Mouse (Mus musculus) left cerebral cortex, postnatal 10 days (tissue): ENCODE data around the gene Cryaa. TPM values are rescaled to one million over a fixed set of nuclear protein-coding genes. Genes with fewer than 3 reads are reported as not detected.
A peak's percentile ranks its signal among the peaks of the same experiment; 100 is the strongest.

Source experiments
- DNase-seq, 2 experiments: peaks; one replicate each; pipeline ENCODE4 v3.0.0; 2021 to 2022; ENCODE audit warnings: low spot score in 2 of 2, mixed read lengths in 1 of 2; ENCODE audit errors: extremely low spot score in 1 of 2
- intact Hi-C: fragments of 180-260 bp; cut with DNase I; formaldehyde crosslinking; loops from one replicate; pipeline ENCODE4 v1.15.1; 2025
- total RNA-seq, 2 experiments: library from RNA; stranded (reverse); gene quantifications; 2 replicates each; pipeline ENCODE4 v1.2.3; 2021

Cryaa gene
- total RNA-seq, 2 experiments from 2014 or later: 0.85 to 1.2 TPM

- DNase-seq: no peak
- intact Hi-C loops: no loop called here
These were observed 20.2 kb upstream of the Cryaa start for GRCm38 (mm10) chr17:31657141-31657983.

GRCm38 (mm10) chr17:31658136-31658467 lies 19.5 kb upstream of the Cryaa start:
- intact Hi-C loops: loop anchor here (2.0 kb wide), 1 partner anchor 137 kb away; the partner anchor contains the start of gene Ndufv3
- DNase-seq: no peak

GRCm38 (mm10) chr17:31658468-31659185 lies 19.0 kb upstream of the Cryaa start, which contains the start of gene U2af1:
Gene U2af1, minus strand, starts transcription at chr17:31658892.
- intact Hi-C loops: loop anchor here (2.0 kb wide), 1 partner anchor 138 kb away; the partner anchor contains the start of gene Ndufv3
- peak; percentile 97 to 99 for DNase-seq

GRCm38 (mm10) chr17:31660661-31661250 lies 16.9 kb upstream of the Cryaa start:
- intact Hi-C loops: loop anchor here (10.0 kb wide), 1 partner anchor 336 kb away; no protein-coding TSS in a partner anchor
- DNase-seq: peak; percentile 66 to 68

- DNase-seq: no peak
- intact Hi-C loops: loop anchor here (10.0 kb wide), 1 partner anchor 338 kb away; no protein-coding TSS in a partner anchor
These were observed 14.8 kb upstream of the Cryaa start for GRCm38 (mm10) chr17:31662855-31663254.

- intact Hi-C loops: loop anchor here (10.0 kb wide), 1 partner anchor 340 kb away; no protein-coding TSS in a partner anchor
- DNase-seq: peak; percentile 64 to 89
These were observed 12.8 kb upstream of the Cryaa start for GRCm38 (mm10) chr17:31664760-31665159.

GRCm38 (mm10) chr17:31668306-31668705 lies 9.3 kb upstream of the Cryaa start:
- no peak for DNase-seq
- intact Hi-C loops: loop anchor here (10.0 kb wide), 1 partner anchor 344 kb away; no protein-coding TSS in a partner anchor

- DNase-seq: no peak
These were observed 7.4 kb upstream of the Cryaa start for GRCm38 (mm10) chr17:31670163-31670562.

GRCm38 (mm10) chr17:31671698-31672097 lies 5.9 kb upstream of the Cryaa start:
- intact Hi-C loops: no loop called here
- DNase-seq: no peak

More at GRCm38 (mm10) chr17:31670163-31670562, 7.4 kb upstream of the Cryaa start:
- intact Hi-C loops: no loop called here

GRCm38 (mm10) chr17:31672279-31672678 lies 5.3 kb upstream of the Cryaa start:
- intact Hi-C loops: no loop called here
- no peak for DNase-seq

- intact Hi-C loops: no loop called here
- no peak for DNase-seq
These were observed 3.2 kb upstream of the Cryaa start for GRCm38 (mm10) chr17:31674426-31674825.

GRCm38 (mm10) chr17:31680450-31680849 lies 2.8 kb downstream of the Cryaa start:
- DNase-seq: no peak
- intact Hi-C loops: no loop called here

- intact Hi-C loops: loop anchor here (1.0 kb wide), 1 partner anchor 340 kb away; no protein-coding TSS in a partner anchor
These were observed 8.1 kb downstream of the Cryaa start for GRCm38 (mm10) chr17:31685514-31686224.

GRCm38 (mm10) chr17:31686225-31686564 lies 8.6 kb downstream of the Cryaa start:
- peak in 1 of 2 experiments; percentile 67 for DNase-seq
- intact Hi-C loops: no loop called here

More at GRCm38 (mm10) chr17:31685514-31686224, 8.1 kb downstream of the Cryaa start:
- peak; percentile 88 to 90 for DNase-seq

GRCm38 (mm10) chr17:31688112-31688511 lies 10.5 kb downstream of the Cryaa start:
- DNase-seq: no peak
- intact Hi-C loops: no loop called here

GRCm38 (mm10) chr17:31689606-31690005 lies 12.0 kb downstream of the Cryaa start:
- intact Hi-C loops: loop anchor here (5.0 kb wide), 1 partner anchor 168 kb away; the partner anchor contains the start of gene Sik1
- DNase-seq: no peak

- intact Hi-C loops: loop anchor here (5.0 kb wide), 1 partner anchor 164 kb away; the partner anchor contains the start of gene Sik1
These were observed 15.3 kb downstream of the Cryaa start for GRCm38 (mm10) chr17:31692918-31693317.

GRCm38 (mm10) chr17:31693330-31694022 lies 15.9 kb downstream of the Cryaa start:
- peak; percentile 40 to 78 for DNase-seq
- intact Hi-C loops: loop anchor here (5.0 kb wide), 1 partner anchor 164 kb away; the partner anchor contains the start of gene Sik1

More at GRCm38 (mm10) chr17:31692918-31693317, 15.3 kb downstream of the Cryaa start:
- peak in 1 of 2 experiments; percentile 10 for DNase-seq
